Mouse (Mus musculus): ENCODE measurements around the gene F11r.

F11r gene

DNA sequence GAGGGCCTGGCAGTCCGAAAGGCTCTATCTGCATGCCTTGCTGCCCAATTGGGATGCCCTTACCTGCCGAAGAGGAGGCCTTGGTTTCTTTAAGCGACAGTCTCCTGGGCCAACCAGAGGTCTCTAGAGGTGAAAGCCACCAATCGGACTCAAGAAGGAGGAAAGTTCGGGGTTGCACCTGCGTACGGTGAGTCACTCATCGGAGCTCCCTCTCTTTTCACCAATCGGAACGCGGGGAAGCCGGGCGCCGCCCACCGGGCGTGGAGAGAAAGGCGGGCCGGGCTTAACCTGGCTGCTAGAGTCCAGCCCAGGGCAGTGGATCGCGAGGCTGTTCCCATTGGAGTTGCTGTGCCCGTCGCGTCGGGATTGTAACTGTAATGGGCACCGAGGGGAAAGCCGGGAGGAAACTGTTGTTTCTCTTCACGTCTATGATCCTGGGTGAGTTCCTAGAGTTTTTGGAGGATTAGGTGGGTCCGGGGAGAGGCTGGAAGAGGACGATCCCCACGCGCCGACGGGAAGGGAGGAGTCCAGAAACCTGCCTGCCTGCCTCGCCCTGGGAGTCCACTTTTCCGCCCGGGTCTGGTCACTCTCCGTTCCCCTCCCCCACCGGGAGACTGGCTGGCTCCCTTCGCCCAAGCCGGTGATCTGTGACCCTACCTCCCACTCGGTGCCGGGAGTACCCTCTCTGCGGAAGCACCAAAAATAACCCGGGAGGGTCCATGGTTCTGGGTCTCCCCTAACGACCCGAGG is at the start of gene F11r:
TSS of gene F11r (plus strand) at position 272 of the 750 bp plus-strand sequence.
- DNase-seq (ENCODE audit: low spot score in 2 of 2), result peak in 1 of 2 experiments; percentile 33

DNA sequence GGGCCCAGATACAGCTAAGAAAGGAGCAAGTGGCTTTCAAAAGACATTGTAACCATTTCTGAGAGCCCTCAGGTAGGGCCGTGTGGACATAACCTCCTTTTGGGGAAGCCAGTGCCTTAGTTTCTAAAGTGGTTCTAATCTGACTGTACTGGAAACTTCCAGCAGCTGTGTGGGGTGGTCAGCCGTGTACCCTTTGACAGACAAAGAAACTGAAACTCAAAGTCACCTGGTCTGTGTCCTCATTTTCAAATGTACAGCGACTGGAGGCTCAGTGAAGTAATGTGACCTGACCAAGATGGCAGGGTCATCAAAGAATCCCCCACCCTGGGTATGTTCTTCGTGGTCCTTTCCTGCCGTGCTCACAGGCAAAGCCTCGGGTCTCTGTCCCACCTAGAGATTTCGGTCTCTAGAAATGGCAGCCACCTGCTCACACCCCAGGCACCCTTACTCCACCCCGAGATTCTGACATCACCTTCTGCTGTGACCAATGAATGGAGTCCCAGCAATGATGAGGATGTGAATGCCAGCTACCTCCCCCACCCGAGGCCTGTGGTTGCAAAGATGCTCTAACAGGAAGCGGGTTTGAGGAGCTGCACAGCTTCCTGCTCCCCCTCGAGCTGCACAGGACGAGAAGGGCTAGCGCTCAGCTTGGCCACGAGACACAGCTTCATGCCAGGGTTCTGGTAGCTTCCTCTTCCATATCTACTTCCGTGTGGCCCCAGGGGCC is 48.8 kb upstream of the F11r start, which contains the start of gene Arhgap30:
TSS of gene Arhgap30 (plus strand) at position 579 of the 727 bp plus-strand sequence.
- DNase-seq (ENCODE audit: low spot score in 2 of 2), result peak; percentile 27 to 36

DNA sequence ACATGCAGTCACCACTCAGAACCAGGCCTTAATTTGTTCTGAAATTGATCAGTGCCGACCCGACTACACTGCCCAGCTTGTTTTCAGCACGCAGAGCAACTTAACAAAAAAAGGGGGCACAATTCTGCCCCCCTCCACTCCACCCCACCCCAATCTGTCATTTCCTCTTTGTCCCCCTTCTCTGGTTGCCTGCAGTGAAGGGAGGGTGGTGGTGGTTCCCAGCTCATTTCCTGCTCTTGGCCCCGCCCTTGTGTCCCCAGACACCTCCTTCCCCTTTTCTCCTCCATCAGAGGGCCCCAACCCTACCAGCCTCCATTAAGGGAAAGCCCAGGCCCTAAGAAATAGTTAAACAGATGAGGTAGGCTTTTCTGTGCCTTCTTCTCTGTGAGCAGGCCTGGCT is 47.2 kb upstream of the F11r start:
- no peak for DNase-seq (ENCODE audit: low spot score in 2 of 2)

DNA sequence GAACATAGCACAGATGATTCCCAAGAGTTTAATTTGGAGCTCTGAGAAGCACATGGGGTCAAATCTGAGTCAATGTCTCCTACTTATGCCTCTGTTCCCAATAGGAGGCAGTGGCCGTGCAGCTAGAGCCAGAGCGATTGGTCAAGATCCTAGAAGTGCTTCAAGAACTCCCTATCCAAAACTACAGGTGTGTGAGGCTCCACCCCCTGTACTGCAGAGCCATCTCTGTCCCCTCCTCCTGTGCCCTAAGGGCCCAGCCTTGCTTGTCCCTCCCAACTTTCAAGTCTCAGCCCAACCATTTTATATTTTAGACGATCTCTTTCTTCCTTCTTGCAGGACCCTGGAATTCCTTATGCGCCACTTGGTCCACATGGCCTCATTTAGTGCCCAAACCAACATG is 35.5 kb upstream of the F11r start:
- DNase-seq (ENCODE audit: low spot score in 2 of 2), result no peak

DNA sequence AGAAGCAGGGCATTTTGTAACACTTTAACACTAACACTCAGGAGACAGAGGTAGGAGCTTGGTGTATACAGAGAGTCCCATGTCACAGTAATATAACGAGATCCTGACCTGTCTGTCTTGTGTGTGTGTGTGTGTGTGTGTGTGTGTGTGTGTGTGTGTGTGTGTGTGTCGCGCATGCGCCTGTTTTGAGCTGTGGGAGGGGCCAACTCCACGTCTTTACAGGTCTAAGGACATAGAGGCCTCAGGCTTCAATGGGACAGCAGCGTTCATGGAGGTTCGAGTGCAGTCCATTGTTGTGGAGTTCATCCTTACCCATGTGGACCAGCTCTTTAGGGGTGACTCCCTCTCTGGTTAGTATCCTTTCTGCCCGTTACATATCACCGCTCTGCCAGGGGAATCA is 34.3 kb upstream of the F11r start:
- no peak for DNase-seq (ENCODE audit: low spot score in 2 of 2)

DNA sequence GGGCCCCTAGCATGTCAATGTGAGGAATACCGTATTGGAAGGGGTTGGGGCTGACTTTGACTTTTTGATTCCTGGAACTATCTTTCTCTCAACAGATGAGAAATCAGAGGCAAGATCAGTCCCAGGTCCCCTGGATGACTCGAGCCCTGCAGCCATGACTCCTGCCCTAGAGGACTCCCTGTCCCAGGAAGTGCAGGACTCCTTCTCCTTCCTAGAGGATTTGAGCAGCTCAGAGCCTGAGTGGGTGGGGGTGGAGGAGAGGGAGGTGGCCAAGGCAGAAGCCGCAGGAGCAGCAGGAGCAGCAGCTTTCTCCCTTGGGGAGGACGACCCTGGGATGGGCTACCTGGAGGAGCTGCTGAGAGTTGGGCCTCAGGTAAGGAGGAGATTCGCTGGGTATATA is 30.1 kb upstream of the F11r start:
- DNase-seq (ENCODE audit: low spot score in 2 of 2), result no peak

DNA sequence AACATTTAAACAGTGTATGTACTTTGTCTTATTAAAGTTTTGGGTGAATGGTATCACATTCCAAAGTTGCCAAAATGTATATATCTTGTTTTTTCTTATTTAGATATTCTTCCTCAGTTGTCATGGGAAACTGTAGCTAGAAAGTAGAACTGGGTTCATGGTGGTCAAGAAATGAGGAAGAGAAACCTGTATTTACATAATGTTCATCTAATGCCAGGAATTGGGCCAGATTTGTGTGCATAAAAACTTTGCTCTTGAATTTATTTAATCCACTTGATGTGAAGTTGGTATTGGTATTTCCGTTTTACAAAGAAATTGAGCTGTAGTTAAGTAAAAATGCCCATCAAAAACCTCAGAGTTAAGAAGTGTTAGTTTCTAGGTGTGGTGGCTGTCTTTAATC is 27.1 kb upstream of the F11r start:
- no peak for DNase-seq (ENCODE audit: low spot score in 2 of 2)

DNA sequence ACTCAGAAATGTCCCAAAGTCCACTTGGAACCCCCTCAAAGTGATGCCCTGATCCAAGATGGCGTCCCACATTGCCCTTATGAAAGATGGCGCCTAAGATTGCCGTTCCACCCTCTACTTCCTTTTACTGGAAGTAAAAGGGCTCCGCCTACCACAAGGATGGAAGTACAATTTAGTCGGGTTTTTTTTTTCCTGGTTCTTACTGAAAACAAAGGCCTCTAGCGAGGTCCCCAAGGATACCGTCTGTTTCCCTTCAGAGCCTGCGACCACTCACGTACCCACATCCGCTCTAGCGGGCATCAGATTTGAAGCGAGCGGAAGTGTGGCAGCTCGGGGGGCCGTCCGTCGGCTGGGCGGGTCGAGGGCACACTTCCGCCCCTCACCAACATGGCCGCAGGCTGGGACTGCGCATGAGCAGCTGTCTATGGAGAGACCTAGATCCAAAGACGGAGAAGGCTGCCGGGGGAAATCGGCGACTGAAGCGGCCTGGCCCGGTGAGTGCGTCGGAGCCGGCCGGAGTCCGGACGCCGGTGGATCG is 26.3 kb upstream of the F11r start, which contains the start of gene Usf1:
TSS of gene Usf1 (plus strand) at position 367 of the 538 bp plus-strand sequence.
- peak; percentile 88 to 95 for DNase-seq (ENCODE audit: low spot score in 2 of 2)

DNA sequence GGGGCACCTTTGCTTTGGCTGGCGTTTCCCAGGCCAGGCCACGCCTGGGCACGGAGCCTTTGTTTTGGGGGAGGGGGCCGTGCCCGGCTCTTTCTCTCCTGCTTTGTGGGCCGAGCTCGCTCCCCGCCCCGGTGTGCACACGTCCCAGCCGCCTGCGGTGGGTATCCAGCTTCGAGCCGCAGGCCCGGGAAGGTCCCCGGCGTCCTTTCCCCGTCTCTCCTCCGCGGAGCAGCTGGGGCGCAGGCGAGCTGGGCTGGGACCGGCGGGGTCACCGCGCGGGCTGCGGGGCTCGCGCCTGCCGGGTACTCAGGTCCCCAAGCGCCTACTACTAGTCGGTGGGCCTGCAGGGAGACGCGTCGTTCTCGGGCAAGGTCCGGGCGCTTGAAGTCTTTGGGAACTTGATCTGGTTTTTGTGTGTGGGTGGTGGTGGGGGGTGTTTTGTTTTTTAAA is 25.8 kb upstream of the F11r start:
- DNase-seq (ENCODE audit: low spot score in 2 of 2), result peak in 1 of 2 experiments; percentile 31

DNA sequence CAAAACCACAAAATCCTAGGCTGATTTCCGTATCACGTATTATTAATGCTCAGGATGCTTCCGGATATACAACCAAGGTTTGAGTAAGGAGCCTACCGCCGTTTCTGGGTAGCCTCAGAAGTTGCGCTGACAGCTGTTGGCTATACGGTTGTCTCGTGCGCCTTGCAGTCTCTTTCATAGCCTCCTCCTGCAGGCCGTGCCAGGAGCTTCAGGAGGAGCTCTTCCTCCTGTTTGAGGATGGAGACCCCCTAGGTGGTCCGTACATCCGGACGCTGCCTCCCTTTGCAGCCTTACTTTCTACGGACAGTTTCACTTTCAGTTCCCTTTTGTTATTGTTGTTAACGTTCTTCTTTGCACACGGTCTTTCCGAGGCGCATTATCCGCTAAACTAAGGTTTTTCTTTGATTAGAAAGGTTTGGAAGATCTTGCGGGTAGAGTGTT is 25.3 kb upstream of the F11r start:
- DNase-seq (ENCODE audit: low spot score in 2 of 2), result no peak

DNA sequence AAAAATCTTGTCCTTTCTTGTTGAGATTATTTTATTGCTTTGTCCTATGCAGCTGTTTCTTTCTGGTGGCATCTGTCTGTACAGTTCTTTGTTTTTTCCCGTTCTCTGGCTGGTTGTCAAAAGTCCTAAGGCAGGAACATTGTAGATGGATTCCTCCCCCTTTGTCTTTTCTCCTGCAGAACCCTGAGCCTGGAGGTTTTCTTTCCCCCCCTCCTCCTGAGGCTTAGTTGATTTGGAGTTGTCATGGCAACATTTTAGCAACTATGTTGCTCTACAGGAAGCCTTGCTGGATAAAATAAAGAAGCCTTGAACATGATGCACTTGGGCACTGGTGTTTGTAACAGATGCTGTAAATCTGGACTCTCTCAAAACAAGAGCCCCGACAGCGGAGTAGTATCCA is 24.9 kb upstream of the F11r start:
- peak in 1 of 2 experiments; percentile 24 for DNase-seq (ENCODE audit: low spot score in 2 of 2)

DNA sequence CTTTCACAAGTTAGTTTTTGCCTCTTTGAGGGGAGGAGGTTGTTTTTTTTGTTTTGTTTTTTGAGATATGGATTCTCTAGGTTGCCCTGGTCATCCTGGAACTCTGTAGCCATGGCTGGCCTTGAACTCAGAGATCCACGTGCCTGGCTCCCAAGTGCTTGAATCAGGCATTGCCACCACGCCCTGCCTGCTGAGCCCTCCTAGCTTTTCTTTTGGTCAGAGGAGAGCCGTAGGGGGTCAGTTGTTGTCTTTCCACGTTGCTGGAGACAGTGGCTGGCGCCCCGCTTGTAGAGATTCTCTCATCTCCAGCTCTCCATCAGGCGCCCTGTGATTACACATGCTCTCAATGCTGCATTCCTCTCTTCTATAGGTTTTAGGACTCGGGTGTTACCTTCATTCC is 23.7 kb upstream of the F11r start:
- DNase-seq (ENCODE audit: low spot score in 2 of 2), result no peak

DNA sequence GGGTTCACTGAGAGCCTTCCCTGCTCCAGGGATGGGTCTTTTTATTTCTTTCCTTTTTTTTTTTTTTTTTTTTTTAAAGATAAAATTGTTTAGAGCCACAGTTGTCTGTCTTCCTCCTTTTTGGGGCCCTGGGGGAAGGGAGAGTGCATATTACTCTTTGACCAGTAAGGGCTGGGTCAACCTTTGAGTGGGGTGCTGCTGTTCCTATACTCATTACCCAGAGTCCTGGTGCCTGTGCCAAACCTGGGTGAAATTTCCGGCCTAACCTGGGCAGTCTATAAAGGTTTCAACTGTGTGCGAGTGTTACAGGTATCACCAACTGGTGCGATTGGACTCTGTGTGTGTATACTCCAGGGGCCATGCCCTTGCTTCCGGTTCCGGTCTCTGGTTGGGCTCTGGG is 18.7 kb upstream of the F11r start, which contains the start of gene Tstd1:
TSS of gene Tstd1 (plus strand) at position 213 of the 400 bp plus-strand sequence.
- DNase-seq (ENCODE audit: low spot score in 2 of 2), result no peak

DNA sequence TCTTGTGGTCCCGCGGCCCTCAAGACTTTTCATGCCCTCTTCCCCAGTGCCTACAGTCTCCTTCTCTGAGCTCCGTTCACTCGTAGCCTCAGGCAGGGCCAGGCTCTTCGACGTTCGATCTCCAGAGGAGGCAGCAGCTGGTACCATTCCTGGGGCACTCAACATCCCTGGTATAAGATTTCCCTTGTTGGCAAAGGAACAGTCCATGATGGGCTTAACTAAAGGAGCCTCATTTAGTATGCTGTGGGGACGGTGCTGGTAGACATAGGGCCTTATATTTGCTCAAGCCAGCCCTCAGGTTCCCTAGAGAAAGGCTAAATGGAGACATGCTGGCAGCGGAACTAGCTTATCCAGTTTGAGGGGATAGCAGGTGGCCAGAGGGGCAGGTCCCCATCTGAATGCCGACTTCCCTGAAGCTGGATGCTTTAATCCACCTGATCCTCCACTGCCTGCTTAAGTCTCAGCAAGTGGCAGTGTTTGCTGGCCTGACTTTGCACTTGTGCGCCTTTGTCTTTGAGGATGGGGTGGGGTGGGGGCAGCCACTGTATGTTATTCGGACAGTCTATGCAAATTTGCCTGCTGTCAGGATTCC is 17.9 kb upstream of the F11r start:
- DNase-seq (ENCODE audit: low spot score in 2 of 2), result no peak

DNA sequence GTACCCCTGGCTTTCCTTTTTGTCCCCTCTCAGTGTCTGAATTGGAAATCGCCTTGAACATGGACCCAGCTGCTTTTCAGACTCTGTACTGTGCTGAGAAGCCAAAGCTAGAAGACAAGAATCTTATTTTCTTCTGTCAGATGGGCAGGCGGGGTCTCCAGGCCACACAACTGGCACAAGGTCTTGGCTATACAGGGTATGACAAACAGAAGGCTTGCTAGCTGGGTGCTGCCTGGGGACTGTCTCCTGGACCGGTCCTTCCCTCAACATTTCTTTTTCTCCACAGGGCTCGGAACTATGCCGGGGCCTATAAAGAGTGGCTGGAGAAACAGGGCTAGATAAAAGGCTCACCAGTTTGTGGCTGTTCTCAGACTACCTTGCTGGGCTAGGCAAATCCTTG is 17.4 kb upstream of the F11r start:
- no peak for DNase-seq (ENCODE audit: low spot score in 2 of 2)

DNA sequence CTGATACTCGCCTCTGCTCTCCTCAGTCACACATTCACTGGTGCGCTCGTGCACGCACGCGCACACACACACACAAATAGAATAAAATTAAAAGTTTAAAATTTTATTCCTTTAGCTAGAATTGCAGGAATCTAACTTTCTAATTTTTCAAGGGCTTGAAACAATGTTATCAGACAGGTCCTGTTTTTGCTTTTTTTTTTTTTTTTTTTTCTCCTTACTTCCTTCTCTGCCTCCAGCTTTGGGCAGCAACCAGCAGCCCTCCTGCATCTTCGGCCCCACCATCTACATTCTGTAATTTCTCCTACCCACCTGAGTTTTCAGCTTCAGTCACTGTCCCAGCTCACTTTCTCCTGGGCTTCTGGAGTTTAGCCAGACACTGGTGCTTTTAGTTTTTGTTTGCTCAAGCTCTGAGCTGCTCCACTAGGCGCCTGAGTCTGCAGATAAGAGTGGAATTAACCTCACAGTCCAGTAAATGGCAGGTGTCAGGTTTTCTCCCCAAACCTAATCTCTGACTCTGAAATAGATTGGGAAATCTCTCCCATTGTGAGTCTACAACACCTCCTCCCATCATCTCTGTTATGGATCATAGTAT is 14.7 kb upstream of the F11r start:
- no peak for DNase-seq (ENCODE audit: low spot score in 2 of 2)

DNA sequence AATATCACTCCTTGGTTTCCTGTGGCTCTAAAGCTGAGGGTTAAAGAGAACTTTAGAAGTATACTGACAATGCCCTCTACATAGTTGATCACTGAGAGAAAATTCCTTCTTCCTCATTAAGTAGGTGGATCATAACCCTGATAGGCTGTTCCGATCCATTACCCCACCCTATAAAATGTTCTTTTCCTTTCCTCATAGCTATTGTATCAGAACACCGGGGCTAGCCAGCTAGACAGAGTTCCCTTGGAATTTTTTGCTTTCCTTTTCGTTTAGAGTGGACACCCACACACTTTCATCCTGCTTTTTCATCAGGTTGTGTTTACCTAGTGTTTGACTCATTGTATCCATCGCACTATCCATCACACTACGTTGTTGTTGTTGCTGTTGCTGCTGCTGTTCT is 12.7 kb upstream of the F11r start:
- DNase-seq (ENCODE audit: low spot score in 2 of 2), result no peak

DNA sequence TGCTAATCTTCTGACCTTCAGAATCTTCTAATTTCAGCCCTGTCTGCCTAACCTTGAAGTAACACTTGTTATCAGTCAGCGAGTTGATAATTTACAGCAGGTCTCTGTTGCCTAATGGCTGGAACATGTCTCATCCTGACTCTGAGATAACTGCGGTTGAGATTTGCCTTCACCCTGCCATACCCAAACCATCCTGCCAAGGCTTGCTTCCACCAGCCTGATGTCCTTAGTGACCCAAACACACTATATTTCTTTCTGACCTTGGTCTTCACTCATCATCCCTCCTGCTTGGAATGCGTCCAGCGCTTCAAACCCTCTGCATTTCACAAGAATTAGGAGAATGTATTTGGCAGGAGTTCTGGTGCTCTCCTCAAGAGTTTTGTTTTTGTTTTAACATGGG is 12.2 kb upstream of the F11r start:
- DNase-seq (ENCODE audit: low spot score in 2 of 2), result no peak

DNA sequence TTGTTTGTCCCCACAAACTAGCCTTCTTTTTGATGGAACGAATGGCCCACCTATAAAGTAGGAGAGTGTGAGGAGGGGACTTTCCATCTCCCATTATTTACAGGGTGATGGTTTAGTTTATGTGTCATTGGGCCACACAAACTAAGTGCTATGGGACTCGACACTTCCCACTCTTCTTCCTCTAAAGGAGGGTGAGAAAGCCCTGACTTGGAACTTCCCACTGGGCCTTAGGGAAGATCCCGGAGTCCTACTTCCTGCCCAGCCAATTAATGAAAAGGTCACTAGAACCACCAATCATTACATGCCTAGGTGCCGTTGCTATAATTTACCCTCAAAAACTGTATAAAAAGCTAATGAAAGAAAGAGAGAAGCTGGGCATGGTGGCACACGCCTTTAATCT is 5.2 kb upstream of the F11r start:
- no peak for DNase-seq (ENCODE audit: low spot score in 2 of 2)

DNA sequence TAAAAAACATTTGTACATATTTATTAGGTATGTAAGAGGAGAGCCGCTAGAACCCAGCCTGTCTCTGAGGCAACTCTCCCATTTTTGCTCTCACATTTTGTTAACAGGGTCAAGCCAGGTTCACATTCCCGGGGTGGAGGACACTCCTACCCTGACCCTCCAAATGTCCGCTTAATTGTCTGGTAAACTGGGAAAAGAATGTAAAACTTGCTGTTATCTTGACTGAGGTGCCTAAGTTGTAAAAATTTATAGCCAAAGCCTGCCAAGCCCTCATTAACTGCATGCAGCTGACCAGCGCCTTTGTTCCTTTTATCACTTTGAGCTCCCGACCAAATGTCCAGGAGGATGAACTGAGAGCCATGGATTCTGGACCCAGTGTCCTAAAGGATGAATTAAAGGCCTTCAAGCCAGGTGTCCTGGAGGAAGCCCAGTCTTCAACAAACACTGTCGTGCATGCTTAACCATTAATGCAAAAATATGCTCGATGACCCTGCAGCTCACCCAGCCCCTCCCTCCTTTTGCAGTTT is 2.0 kb upstream of the F11r start:
- no peak for DNase-seq (ENCODE audit: low spot score in 2 of 2)

DNA sequence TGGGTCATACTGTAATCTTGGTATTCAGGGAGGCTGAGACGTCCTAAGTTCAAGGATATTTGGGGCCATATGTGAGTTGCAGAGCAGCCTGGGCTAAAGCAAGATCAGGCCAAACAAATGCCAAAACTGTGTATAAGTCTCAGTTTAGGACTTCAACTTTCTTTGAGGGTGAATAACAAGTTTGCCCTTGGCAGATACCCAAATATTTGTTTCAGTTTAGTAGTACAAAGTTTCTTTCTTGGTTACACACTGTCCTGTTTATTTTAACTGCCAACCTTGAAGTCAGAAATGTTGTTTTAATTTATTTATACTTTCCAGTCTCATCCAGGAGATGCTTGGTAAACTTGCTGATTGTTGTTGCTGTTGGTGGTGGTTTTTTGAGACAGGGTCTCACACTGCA is 1.4 kb upstream of the F11r start:
- DNase-seq (ENCODE audit: low spot score in 2 of 2), result no peak

All from left cerebral cortex, adult 9 months (tissue).